Mouse (Mus musculus) stomach, embryonic 16.5 days (tissue): ENCODE measurements around the gene Zfp553. TPM values are rescaled to one million over a fixed set of nuclear protein-coding genes. Genes with fewer than 3 reads are reported as not detected.
A peak's percentile ranks its signal among the peaks of the same experiment; 100 is the strongest.

Experiments
- ATAC-seq: fragments of 200-750 bp; cut with Nextera tagmentation; 2 replicates; pipeline ENCODE4 v1.8.0; 2017; ENCODE audit warnings: moderate number of reproducible peaks, moderate TSS enrichment; ENCODE audit not compliant: insufficient read depth, low FRiP score
- H3K27ac ChIP-seq: fragments of 300-500 bp; sonication (generic); 2 replicates; pipeline ENCODE4 v1.5.1; 2014; ENCODE audit warnings: low read length
- H3K27me3 ChIP-seq: fragments of 300-500 bp; sonication (generic); 2 replicates; pipeline ENCODE4 v1.6.1; 2014; ENCODE audit warnings: low read length, control low read depth, mixed read lengths; ENCODE audit not compliant: control insufficient read depth, insufficient read depth
- H3K36me3 ChIP-seq: fragments of 300-500 bp; sonication (generic); 2 replicates; pipeline ENCODE4 v1.6.1; 2014; ENCODE audit warnings: low read length; ENCODE audit not compliant: control insufficient read depth, insufficient read depth
- H3K4me1 ChIP-seq: fragments of 300-500 bp; sonication (generic); 2 replicates; pipeline ENCODE4 v1.6.1; 2014; ENCODE audit warnings: low read length, control low read depth, mixed read lengths; ENCODE audit not compliant: control insufficient read depth, insufficient read depth
- H3K4me2 ChIP-seq: fragments of 300-500 bp; sonication (generic); 2 replicates; pipeline ENCODE4 v1.6.1; 2014; ENCODE audit warnings: low read depth, low read length, mixed read lengths
- H3K4me3 ChIP-seq: fragments of 300-500 bp; sonication (generic); replicated peaks from 2 replicates; pipeline ENCODE4 v1.5.1; 2014; ENCODE audit warnings: mild to moderate bottlenecking, low read length
- H3K9ac ChIP-seq: fragments of 300-500 bp; sonication (generic); 2 replicates; pipeline ENCODE4 v1.6.1; 2014; ENCODE audit warnings: low read length
- H3K9me3 ChIP-seq: fragments of 300-500 bp; sonication (generic); replicated peaks from 2 replicates; pipeline ENCODE4 v1.6.1; 2016; ENCODE audit warnings: low read length, control low read depth; ENCODE audit not compliant: control insufficient read depth
- WGBS: fragments of 180-500 bp; shearing (Covaris S2); extraction: QIAGEN DNeasy Blood & Tissue Kit; methylation state at CpG from one replicate; pipeline ENCODE4 v1.1.7; 2014; 5-methylcytosine and 5-hydroxymethylcytosine counted together
- polyA plus RNA-seq: library from polyadenylated mRNA; unstranded; fragments of >200 nt; fragmentation: Nextera tagmentation; extraction: Ambion mirVana; gene quantifications from 2 replicates; pipeline ENCODE4 v1.2.1, GENCODE M21; 2015

Gene Zfp553
- polyA plus RNA-seq, 1 experiment from 2014 or later = 27.1 TPM

GRCm38 (mm10) chr7:127209851-127210250 is 23.0 kb upstream of the Zfp553 start:
- H3K4me2 ChIP-seq = peak overlapping the region; percentile 54
- no peak overlapping the region for H3K27ac ChIP-seq
- H3K4me1 ChIP-seq = peaks cover 14% of the 10 kb centered on the region
- no peaks in the 10 kb centered on the region for H3K27me3 ChIP-seq
- H3K4me3 ChIP-seq = no peak overlapping the region; the same call in 1 of the 2 replicates
- no peak for ATAC-seq
- no peaks in the 10 kb centered on the region for H3K9me3 ChIP-seq
- no peaks in the 10 kb centered on the region for H3K36me3 ChIP-seq
- WGBS = 78% methylated on average over 5 of the region's 5 CpGs
- peak overlapping the region; percentile 62; the same call in 1 of the 2 replicates for H3K9ac ChIP-seq

- no peak overlapping the region for H3K27ac ChIP-seq
- no peaks in the 10 kb centered on the region for H3K9me3 ChIP-seq
- no peaks in the 10 kb centered on the region for H3K36me3 ChIP-seq
- no peaks in the 10 kb centered on the region for H3K27me3 ChIP-seq
- 83% methylated on average over 4 of the region's 4 CpGs for WGBS
- ATAC-seq = no peak
- no peak overlapping the region for H3K4me3 ChIP-seq
- peaks cover 10% of the 10 kb centered on the region for H3K4me1 ChIP-seq
- H3K9ac ChIP-seq = no peak overlapping the region
- H3K4me2 ChIP-seq = no peak overlapping the region
Observed at GRCm38 (mm10) chr7:127210266-127210665, 22.6 kb upstream of the Zfp553 start.

GRCm38 (mm10) chr7:127211014-127211745 is 21.7 kb upstream of the Zfp553 start:
- no peak overlapping the region for H3K9ac ChIP-seq
- peaks cover 7% of the 10 kb centered on the region; the same call in 1 of the 2 replicates for H3K4me1 ChIP-seq
- H3K4me2 ChIP-seq = no peak overlapping the region
- ATAC-seq = no peak
- H3K27me3 ChIP-seq = no peaks in the 10 kb centered on the region
- WGBS = 78% methylated on average over 5 of the region's 5 CpGs
- no peak overlapping the region for H3K27ac ChIP-seq
- H3K9me3 ChIP-seq = no peaks in the 10 kb centered on the region
- no peak overlapping the region for H3K4me3 ChIP-seq
- H3K36me3 ChIP-seq = no peaks in the 10 kb centered on the region

- ATAC-seq = no peak
- no peak overlapping the region for H3K27ac ChIP-seq
- H3K4me1 ChIP-seq = no peaks in the 10 kb centered on the region
- H3K27me3 ChIP-seq = no peaks in the 10 kb centered on the region
- H3K4me2 ChIP-seq = no peak overlapping the region
- WGBS = 87% methylated on average over 12 of the region's 12 CpGs
- H3K36me3 ChIP-seq = no peaks in the 10 kb centered on the region
- H3K9ac ChIP-seq = no peak overlapping the region
- no peak overlapping the region for H3K4me3 ChIP-seq
- no peaks in the 10 kb centered on the region for H3K9me3 ChIP-seq
Observed at GRCm38 (mm10) chr7:127212432-127213250, 20.2 kb upstream of the Zfp553 start.

- ATAC-seq = no peak
- H3K4me3 ChIP-seq = no peak overlapping the region
- WGBS = 43% methylated on average over 7 of the region's 7 CpGs
- no peaks in the 10 kb centered on the region for H3K27me3 ChIP-seq
- no peak overlapping the region for H3K27ac ChIP-seq
- H3K36me3 ChIP-seq = no peaks in the 10 kb centered on the region
- no peak overlapping the region for H3K9ac ChIP-seq
- H3K4me2 ChIP-seq = no peak overlapping the region
- H3K4me1 ChIP-seq = no peaks in the 10 kb centered on the region
- H3K9me3 ChIP-seq = no peaks in the 10 kb centered on the region
Observed at GRCm38 (mm10) chr7:127213485-127213884, 19.4 kb upstream of the Zfp553 start.

GRCm38 (mm10) chr7:127213930-127214329 is 18.9 kb upstream of the Zfp553 start:
- Histone ChIP-seq H3K27me3 (no peaks in the 10 kb centered on the region), H3K36me3 (no peaks in the 10 kb centered on the region), H3K4me3 (no peak overlapping the region), H3K9me3 (no peaks in the 10 kb centered on the region), H3K4me2 (no peak overlapping the region), H3K4me1 (no peaks in the 10 kb centered on the region), H3K27ac (no peak overlapping the region), H3K9ac (no peak overlapping the region)
- ATAC-seq = no peak
- 62% methylated on average over 12 of the region's 12 CpGs for WGBS

GRCm38 (mm10) chr7:127214521-127214920 is 18.3 kb upstream of the Zfp553 start:
- no peak for ATAC-seq
- H3K9ac ChIP-seq = peak overlapping the region; percentile 71

GRCm38 (mm10) chr7:127214981-127215871 is 17.6 kb upstream of the Zfp553 start:
- Histone ChIP-seq H3K4me3 (peak overlapping the region; percentile 39), H3K27ac (no peak overlapping the region), H3K36me3 (no peaks in the 10 kb centered on the region), H3K9me3 (no peaks in the 10 kb centered on the region), H3K4me2 (peak overlapping the region; percentile 56), H3K9ac (peak overlapping the region; percentile 71), H3K27me3 (no peaks in the 10 kb centered on the region), H3K4me1 (no peaks in the 10 kb centered on the region)
- 24% methylated on average over 33 of the region's 33 CpGs for WGBS
- ATAC-seq = peak; percentile 51

More at GRCm38 (mm10) chr7:127214521-127214920, 18.3 kb upstream of the Zfp553 start:
- H3K36me3 ChIP-seq = no peaks in the 10 kb centered on the region
- peak overlapping the region; percentile 39 for H3K4me3 ChIP-seq
- no peaks in the 10 kb centered on the region for H3K27me3 ChIP-seq
- no peaks in the 10 kb centered on the region for H3K9me3 ChIP-seq
- no peaks in the 10 kb centered on the region for H3K4me1 ChIP-seq
- H3K4me2 ChIP-seq = peak overlapping the region; percentile 56
- H3K27ac ChIP-seq = no peak overlapping the region
- 46% methylated on average over 21 of the region's 21 CpGs for WGBS
